Mouse (Mus musculus) stomach, postnatal 0 days (tissue): ENCODE data around the gene Necab2. TPM values are rescaled to one million over a fixed set of nuclear protein-coding genes. Genes with fewer than 3 reads are reported as not detected.
A peak's percentile ranks its signal among the peaks of the same experiment; 100 is the strongest.

Experiments used
- ATAC-seq: fragments of 200-750 bp; cut with Nextera tagmentation; 2 replicates; pipeline ENCODE4 v1.8.0; 2017; ENCODE audit not compliant: low FRiP score, low TSS enrichment
- DNase-seq: peaks from one replicate; pipeline ENCODE4 v3.0.0-alpha.2; 2016; ENCODE audit warnings: low spot score
- H3K27ac ChIP-seq: fragments of 300-500 bp; sonication (generic); replicated peaks from 2 replicates; pipeline ENCODE4 v1.5.1; 2014; ENCODE audit warnings: mild to moderate bottlenecking, control low read depth
- H3K27me3 ChIP-seq: fragments of 300-500 bp; sonication (generic); 2 replicates; pipeline ENCODE4 v1.6.1; 2014; ENCODE audit warnings: low read length; ENCODE audit not compliant: control insufficient read depth, insufficient read depth
- H3K36me3 ChIP-seq: fragments of 300-500 bp; sonication (generic); 2 replicates; pipeline ENCODE4 v1.6.1; 2014; ENCODE audit warnings: low read length, mixed read lengths; ENCODE audit not compliant: control insufficient read depth, insufficient read depth
- H3K4me1 ChIP-seq: fragments of 300-500 bp; sonication (generic); replicated peaks from 2 replicates; pipeline ENCODE4 v1.6.1; 2014; ENCODE audit warnings: antibody characterized with exemption; ENCODE audit not compliant: control insufficient read depth, insufficient read depth
- H3K4me2 ChIP-seq: fragments of 300-500 bp; sonication (generic); replicated peaks from 2 replicates; pipeline ENCODE4 v1.6.1; 2014; ENCODE audit warnings: low read depth, mild to moderate bottlenecking, control low read depth, moderate library complexity
- H3K4me3 ChIP-seq: fragments of 300-500 bp; sonication (generic); 2 replicates; pipeline ENCODE4 v1.5.1; 2014; ENCODE audit warnings: low read depth, low read length, control low read depth
- H3K9ac ChIP-seq: fragments of 300-500 bp; sonication (generic); 2 replicates; pipeline ENCODE4 v1.6.1; 2014; ENCODE audit warnings: mild to moderate bottlenecking, low read length, control low read depth, mixed read lengths
- H3K9me3 ChIP-seq: fragments of 300-500 bp; sonication (generic); 2 replicates; pipeline ENCODE4 v1.6.1; 2016; ENCODE audit warnings: low read length; ENCODE audit not compliant: control insufficient read depth
- CTCF ChIP-seq: IDR thresholded peaks from 2 replicates; pipeline ENCODE4 v1.5.1; 2016; ENCODE audit warnings: antibody characterized with exemption, low read depth, mild to moderate bottlenecking, moderate library complexity
- EP300 ChIP-seq: optimal IDR thresholded peaks from 2 replicates; pipeline ENCODE3; 2016; ENCODE audit warnings: antibody characterized with exemption
- WGBS: fragments of 180-500 bp; shearing (Covaris S2); extraction: QIAGEN DNeasy Blood & Tissue Kit; methylation state at CpG from one replicate; pipeline ENCODE4 v1.1.7; 2014; 5-methylcytosine and 5-hydroxymethylcytosine counted together
- polyA plus RNA-seq: library from polyadenylated mRNA; unstranded; fragments of >200 nt; fragmentation: Nextera tagmentation; extraction: Ambion mirVana; gene quantifications from 2 replicates; pipeline ENCODE4 v1.2.1, GENCODE M21; 2015

Necab2 gene
- polyA plus RNA-seq, 1 experiment from 2014 or later = 1.6 TPM

GRCm38 (mm10) chr8:119404648-119405047 lies 41.9 kb upstream of the Necab2 start:
- no peak overlapping the region for H3K27ac ChIP-seq
- no peak overlapping the region for H3K9ac ChIP-seq
- H3K27me3 ChIP-seq = no peaks in the 10 kb centered on the region
- no peak overlapping the region for H3K4me2 ChIP-seq
- H3K4me3 ChIP-seq = no peak overlapping the region
- H3K4me1 ChIP-seq = no peaks in the 10 kb centered on the region
- peaks cover 19% of the 10 kb centered on the region for H3K36me3 ChIP-seq
- no peak for DNase-seq
- TF ChIP-seq EP300 (no peak), CTCF (no peak)
- WGBS = 92% methylated on average over 5 of the region's 5 CpGs
- ATAC-seq = no peak
- H3K9me3 ChIP-seq = no peaks in the 10 kb centered on the region

- H3K36me3 ChIP-seq = peaks cover 23% of the 10 kb centered on the region
Observed at GRCm38 (mm10) chr8:119408311-119408710, 38.2 kb upstream of the Necab2 start.

GRCm38 (mm10) chr8:119412037-119412734 lies 34.3 kb upstream of the Necab2 start:
- ATAC-seq = no peak
- no peak overlapping the region for H3K9ac ChIP-seq

More at GRCm38 (mm10) chr8:119408311-119408710, 38.2 kb upstream of the Necab2 start:
- Histone ChIP-seq H3K27ac (no peak overlapping the region), H3K9ac (no peak overlapping the region), H3K4me2 (no peak overlapping the region), H3K9me3 (no peaks in the 10 kb centered on the region), H3K4me3 (no peak overlapping the region), H3K27me3 (no peaks in the 10 kb centered on the region), H3K4me1 (no peaks in the 10 kb centered on the region)
- WGBS = 63% methylated on average over 8 of the region's 8 CpGs
- DNase-seq = no peak
- ATAC-seq = no peak
- TF ChIP-seq CTCF = no peak
- no peak for TF ChIP-seq EP300

GRCm38 (mm10) chr8:119412735-119413498 lies 33.6 kb upstream of the Necab2 start:
- Histone ChIP-seq H3K27me3 (no peaks in the 10 kb centered on the region), H3K27ac (no peak overlapping the region), H3K9ac (peak overlapping the region; percentile 18; the same call in 1 of the 2 replicates), H3K4me2 (peak overlapping the region; percentile 44), H3K9me3 (no peaks in the 10 kb centered on the region), H3K4me1 (no peaks in the 10 kb centered on the region), H3K36me3 (peaks cover 11% of the 10 kb centered on the region), H3K4me3 (no peak overlapping the region)
- WGBS = 15% methylated on average over 18 of the region's 18 CpGs
- peak; percentile 81 for DNase-seq
- peak; percentile 71 for ATAC-seq
- TF ChIP-seq EP300 (no peak), CTCF (peak; percentile 94)

More at GRCm38 (mm10) chr8:119412037-119412734, 34.3 kb upstream of the Necab2 start:
- Histone ChIP-seq H3K4me2 (no peak overlapping the region), H3K9me3 (no peaks in the 10 kb centered on the region), H3K4me3 (no peak overlapping the region), H3K4me1 (no peaks in the 10 kb centered on the region), H3K36me3 (peaks cover 18% of the 10 kb centered on the region), H3K27me3 (no peaks in the 10 kb centered on the region), H3K27ac (no peak overlapping the region)
- TF ChIP-seq CTCF = peak; percentile 35; the same call in 1 of the 2 replicates
- no peak for TF ChIP-seq EP300
- WGBS = 57% methylated on average over 10 of the region's 10 CpGs
- no peak for DNase-seq

GRCm38 (mm10) chr8:119413605-119414004 lies 32.9 kb upstream of the Necab2 start:
- H3K4me2 ChIP-seq = no peak overlapping the region
- H3K27me3 ChIP-seq = no peaks in the 10 kb centered on the region
- no peaks in the 10 kb centered on the region for H3K4me1 ChIP-seq
- H3K27ac ChIP-seq = no peak overlapping the region
- no peak overlapping the region for H3K4me3 ChIP-seq
- no peaks in the 10 kb centered on the region for H3K9me3 ChIP-seq
- TF ChIP-seq CTCF (no peak), EP300 (no peak)
- H3K36me3 ChIP-seq = peaks cover 11% of the 10 kb centered on the region
- ATAC-seq (no peak), DNase-seq (no peak)
- no peak overlapping the region for H3K9ac ChIP-seq
- 80% methylated on average over 10 of the region's 10 CpGs for WGBS

GRCm38 (mm10) chr8:119420318-119420717 lies 26.2 kb upstream of the Necab2 start:
- Histone ChIP-seq H3K27me3 (no peaks in the 10 kb centered on the region), H3K27ac (no peak overlapping the region), H3K36me3 (no peaks in the 10 kb centered on the region), H3K9ac (no peak overlapping the region), H3K4me1 (peaks cover 4% of the 10 kb centered on the region), H3K4me2 (no peak overlapping the region), H3K4me3 (no peak overlapping the region), H3K9me3 (no peaks in the 10 kb centered on the region)
- ATAC-seq = no peak
- no peak for TF ChIP-seq CTCF
- no peak for TF ChIP-seq EP300
- no peak for DNase-seq
- 61% methylated on average over 7 of the region's 7 CpGs for WGBS
